Mouse (Mus musculus) bone marrow macrophage, adult 2 months (primary cell): ENCODE results near the gene Cxcl16.

Experiments used
- CTCF ChIP-seq: IDR thresholded peaks from 2 replicates; pipeline ENCODE4 v1.5.1; 2012; ENCODE audit warnings: low read depth, mild to moderate bottlenecking, low read length, moderate library complexity
- POLR2A ChIP-seq: IDR thresholded peaks from 2 replicates; pipeline ENCODE4 v1.6.1; 2012; ENCODE audit warnings: mild to moderate bottlenecking, low read depth, low read length, borderline replicate concordance

DNA sequence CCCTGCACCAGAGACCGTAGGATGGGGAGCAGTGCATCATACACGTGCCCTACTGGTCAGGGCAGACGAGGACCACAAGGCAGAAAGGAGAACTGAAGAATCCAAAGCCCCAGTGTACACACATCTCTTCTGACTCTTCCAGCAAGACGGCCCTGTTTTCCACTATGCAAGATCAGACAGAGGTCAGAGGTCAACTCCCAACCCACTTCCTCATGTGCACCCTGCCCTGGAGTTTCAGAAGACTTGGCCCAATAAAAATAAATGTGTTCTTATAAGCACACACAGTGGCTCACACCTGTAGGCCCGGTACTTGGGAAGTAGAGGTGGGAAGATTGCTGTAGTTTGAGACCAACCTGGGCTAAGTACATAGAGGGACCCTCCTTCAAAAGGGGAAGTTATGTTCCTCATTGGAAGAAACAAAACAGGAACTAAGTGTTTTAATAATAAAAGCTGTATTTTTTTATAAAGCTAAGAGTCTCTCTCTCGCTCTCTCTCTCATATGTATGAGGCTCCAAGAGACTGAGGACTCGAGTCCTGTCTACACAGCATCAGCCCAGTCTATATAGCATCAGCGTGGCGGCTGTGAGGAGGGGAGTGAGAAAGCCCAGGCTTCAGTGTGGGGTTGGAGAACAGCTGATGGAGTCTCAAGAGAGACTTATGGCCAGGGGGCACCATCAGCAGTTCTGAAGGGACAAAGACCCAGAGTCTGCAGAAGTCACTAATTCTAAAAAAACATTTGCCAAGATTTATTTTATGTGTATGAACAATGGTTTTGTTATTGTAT, 6.3 kb downstream of the Cxcl16 start:
- TF ChIP-seq CTCF: no peak
- TF ChIP-seq POLR2A: no peak
